Mouse (Mus musculus): ENCODE results near the gene Tppp.

DNA sequence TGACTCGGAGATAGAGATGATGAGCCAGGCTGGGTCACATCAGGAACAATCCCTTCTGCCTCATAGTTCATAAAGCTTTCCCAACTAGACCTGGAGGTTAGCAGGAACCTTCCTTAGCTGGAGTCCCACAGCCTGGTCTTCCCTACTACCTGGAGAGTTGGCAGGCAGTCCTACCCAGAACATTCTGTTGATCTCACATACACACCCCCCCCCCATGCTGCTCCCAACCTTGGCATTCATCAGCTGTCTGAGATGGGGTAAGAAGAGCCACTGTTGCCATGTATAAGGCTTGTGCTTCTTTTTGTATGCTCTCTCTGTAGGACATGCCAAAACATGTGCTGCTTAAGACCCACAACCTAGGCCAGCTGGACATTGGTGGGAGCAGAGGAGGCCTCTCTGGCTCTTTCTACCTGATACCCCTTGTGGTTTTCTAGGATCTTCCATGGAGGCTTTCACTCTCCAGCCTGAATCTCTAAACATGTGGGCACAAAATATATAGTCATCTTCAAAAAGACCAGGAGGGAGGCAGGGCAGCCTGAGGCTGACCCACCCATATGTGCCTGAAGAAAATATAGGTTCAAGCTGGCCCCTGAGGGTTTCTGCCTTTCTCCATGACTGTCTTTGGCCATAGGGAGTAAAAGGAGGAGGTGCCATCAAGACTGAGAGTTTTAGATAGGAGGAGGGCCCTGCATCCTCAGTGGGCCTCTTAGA is 54.3 kb downstream of the Tppp start:
- TF ChIP-seq CTCF (IDR thresholded peaks at IDR 0.05; ENCODE audit: borderline replicate concordance, control insufficient read depth, extremely low read depth, insufficient read depth, low read length, poor library complexity), result no peak
- no peak for TF ChIP-seq POLR2A (IDR thresholded peaks at IDR 0.05; ENCODE audit: control insufficient read depth, extremely low read depth, insufficient read depth, low read length, poor library complexity)
